Mouse (Mus musculus) lung, adult 2 months (tissue): ENCODE data around the gene Eif3k.

Experiments
- CTCF ChIP-seq: fragments of 200-500 bp; IDR thresholded peaks from 2 replicates; pipeline ENCODE4 v1.5.1; 2011; ENCODE audit warnings: mild to moderate bottlenecking, low read length, control low read depth; ENCODE audit not compliant: insufficient read depth
- POLR2A ChIP-seq: fragments of 200-500 bp; IDR thresholded peaks from 2 replicates; pipeline ENCODE4 v1.6.1; 2011; ENCODE audit warnings: low read depth, mild to moderate bottlenecking, control low read depth, low read length, borderline replicate concordance; ENCODE audit errors: extremely low read depth

DNA sequence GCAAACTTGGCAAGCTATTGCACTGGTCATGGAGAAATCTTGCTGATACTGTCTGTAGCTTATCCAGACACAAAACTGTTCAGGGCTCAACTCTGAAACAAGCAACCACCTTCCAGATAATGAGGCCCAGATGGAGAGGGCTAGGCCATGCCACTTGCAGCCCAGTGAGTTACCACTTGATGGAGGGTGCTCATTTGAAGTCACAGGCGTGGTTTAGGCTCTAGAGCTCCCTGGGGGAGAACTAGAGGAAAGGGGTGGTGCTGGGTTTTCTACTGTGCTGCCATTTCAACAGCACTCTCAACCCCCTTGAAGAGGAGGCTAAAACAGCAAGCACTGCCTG is 35.4 kb downstream of the Eif3k start:
- no peak for TF ChIP-seq CTCF
- TF ChIP-seq POLR2A, result no peak
